Mouse (Mus musculus): ENCODE measurements at regions not wholly inside any gene's neighbourhood (a gene's known extent, or its start where the extent isn't known, plus 50 kb on each side); places are given as distances from the start of the nearest gene placed in this dataset.

GRCm38 (mm10) chr12:6211266-6211665, 835.8 kb upstream of the Klhl29 start:
- no peak for DNase-seq (ENCODE audit: low read depth, low spot score)

- no peak for DNase-seq (ENCODE audit: low read depth, low spot score)
Observed at GRCm38 (mm10) chr12:6189232-6189631, 813.8 kb upstream of the Klhl29 start.

GRCm38 (mm10) chr12:6168795-6169194, 793.3 kb upstream of the Klhl29 start:
- no peak for DNase-seq (ENCODE audit: low read depth, low spot score)

- no peak for DNase-seq (ENCODE audit: low read depth, low spot score)
Observed at GRCm38 (mm10) chr12:6154287-6154686, 778.8 kb upstream of the Klhl29 start.

GRCm38 (mm10) chr12:6151476-6151875, 776.0 kb upstream of the Klhl29 start:
- no peak for DNase-seq (ENCODE audit: low read depth, low spot score)

GRCm38 (mm10) chr12:6132451-6132850, 757.0 kb upstream of the Klhl29 start:
- DNase-seq (ENCODE audit: low read depth, low spot score): no peak

GRCm38 (mm10) chr12:6119557-6119956, 744.1 kb upstream of the Klhl29 start:
- no peak for DNase-seq (ENCODE audit: low read depth, low spot score)

- DNase-seq (ENCODE audit: low read depth, low spot score): no peak
Observed at GRCm38 (mm10) chr12:6115254-6115653, 739.8 kb upstream of the Klhl29 start.

GRCm38 (mm10) chr12:6097295-6097694, 721.8 kb upstream of the Klhl29 start:
- no peak for DNase-seq (ENCODE audit: low read depth, low spot score)

- no peak for DNase-seq (ENCODE audit: low read depth, low spot score)
Observed at GRCm38 (mm10) chr12:6087627-6088350, 712.3 kb upstream of the Klhl29 start.

GRCm38 (mm10) chr12:6087071-6087470, 711.6 kb upstream of the Klhl29 start:
- no peak for DNase-seq (ENCODE audit: low read depth, low spot score)

GRCm38 (mm10) chr12:6046866-6047689, 671.6 kb upstream of the Klhl29 start:
- DNase-seq (ENCODE audit: low read depth, low spot score): no peak

GRCm38 (mm10) chr12:6046110-6046509, 670.6 kb upstream of the Klhl29 start:
- no peak for DNase-seq (ENCODE audit: low read depth, low spot score)

- no peak for DNase-seq (ENCODE audit: low read depth, low spot score)
Observed at GRCm38 (mm10) chr12:6042326-6042725, 666.8 kb upstream of the Klhl29 start.

GRCm38 (mm10) chr12:6024111-6024510, 648.6 kb upstream of the Klhl29 start:
- no peak for DNase-seq (ENCODE audit: low read depth, low spot score)

- DNase-seq (ENCODE audit: low read depth, low spot score): no peak
Observed at GRCm38 (mm10) chr12:6022490-6022889, 647.0 kb upstream of the Klhl29 start.

- DNase-seq (ENCODE audit: low read depth, low spot score): no peak
Observed at GRCm38 (mm10) chr12:6000961-6001360, 625.5 kb upstream of the Klhl29 start.

GRCm38 (mm10) chr12:5997366-5997765, 621.9 kb upstream of the Klhl29 start:
- no peak for DNase-seq (ENCODE audit: low read depth, low spot score)

GRCm38 (mm10) chr12:5996672-5997071, 621.2 kb upstream of the Klhl29 start:
- no peak for DNase-seq (ENCODE audit: low read depth, low spot score)

GRCm38 (mm10) chr12:5983937-5984610, 608.6 kb upstream of the Klhl29 start:
- DNase-seq (ENCODE audit: low read depth, low spot score): no peak

GRCm38 (mm10) chr12:5982096-5982495, 606.6 kb upstream of the Klhl29 start:
- no peak for DNase-seq (ENCODE audit: low read depth, low spot score)

- no peak for DNase-seq (ENCODE audit: low read depth, low spot score)
Observed at GRCm38 (mm10) chr12:5975926-5976325, 600.4 kb upstream of the Klhl29 start.

Data from retina, adult 2 months (tissue).